Mouse (Mus musculus) thymus, postnatal 14 days (tissue): ENCODE results near the gene Tmem95.
"Not testable (repeated sequence)": the region's sequence is repeated elsewhere in the genome, so short reads cannot be mapped to it uniquely, and the experiment has no call there.

Experiments
- DNase-seq: peaks from one replicate; pipeline ENCODE4 v3.0.0; 2021

Tmem95 gene

DNA sequence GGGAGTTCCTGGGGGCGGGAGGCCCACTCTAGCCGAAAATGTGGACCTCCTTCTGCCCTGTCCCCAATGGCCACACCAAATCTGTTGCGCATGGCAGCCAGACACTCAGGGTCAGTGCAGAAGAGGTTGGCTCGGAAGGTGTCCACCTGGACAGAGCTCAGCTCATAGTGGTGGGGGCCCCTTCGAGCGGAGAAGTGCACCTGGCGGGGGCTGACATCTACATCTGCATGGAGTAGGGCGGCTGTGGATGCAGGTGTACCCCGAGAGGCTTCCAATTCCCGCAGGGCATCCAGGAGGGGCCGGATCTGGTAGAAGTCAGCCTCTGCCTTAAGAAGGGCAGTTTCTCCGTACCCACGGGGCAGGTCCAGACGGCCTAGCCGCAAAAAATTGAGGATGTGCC lies 1.9 kb upstream of the Tmem95 start:
- no peak for DNase-seq

DNA sequence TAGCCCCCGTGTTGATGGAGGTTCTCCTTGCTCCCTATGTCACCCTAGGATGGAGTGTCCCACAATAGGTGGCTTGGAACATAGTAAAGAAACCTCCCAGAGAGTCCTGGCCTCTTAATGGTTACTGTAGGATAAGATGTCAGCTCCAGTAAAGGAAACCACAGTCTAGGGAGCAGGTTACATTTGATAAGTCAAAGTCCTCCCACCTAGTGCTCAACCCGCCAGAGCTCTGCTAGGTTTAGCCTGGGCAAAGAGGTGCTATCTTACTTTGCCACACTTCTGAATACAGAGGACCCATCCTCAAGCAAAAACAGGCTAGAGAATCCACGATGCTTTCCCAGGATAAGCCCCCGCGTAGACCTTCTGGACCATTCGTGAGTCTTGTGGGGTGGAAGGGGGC lies 1.1 kb upstream of the Tmem95 start:
- no peak for DNase-seq

DNA sequence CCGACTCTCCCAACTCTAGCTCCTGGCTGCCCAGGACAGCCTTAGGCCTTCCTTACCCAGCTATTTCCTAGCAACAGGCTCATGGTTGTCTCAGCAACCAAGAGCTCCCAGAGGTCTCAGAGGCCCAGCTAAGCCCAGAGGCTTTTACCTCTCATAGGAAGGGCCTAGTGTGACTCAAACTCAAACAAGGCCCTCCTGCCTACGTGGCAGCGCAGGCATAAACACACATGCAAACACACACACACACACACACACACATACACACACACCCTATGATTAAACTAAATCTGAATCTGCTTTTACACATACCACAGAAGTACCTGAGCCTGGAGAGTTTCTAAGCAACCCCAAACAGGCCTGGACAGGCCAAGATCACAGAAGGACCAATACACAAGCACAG lies 581 bp upstream of the Tmem95 start:
- DNase-seq: no peak

DNA sequence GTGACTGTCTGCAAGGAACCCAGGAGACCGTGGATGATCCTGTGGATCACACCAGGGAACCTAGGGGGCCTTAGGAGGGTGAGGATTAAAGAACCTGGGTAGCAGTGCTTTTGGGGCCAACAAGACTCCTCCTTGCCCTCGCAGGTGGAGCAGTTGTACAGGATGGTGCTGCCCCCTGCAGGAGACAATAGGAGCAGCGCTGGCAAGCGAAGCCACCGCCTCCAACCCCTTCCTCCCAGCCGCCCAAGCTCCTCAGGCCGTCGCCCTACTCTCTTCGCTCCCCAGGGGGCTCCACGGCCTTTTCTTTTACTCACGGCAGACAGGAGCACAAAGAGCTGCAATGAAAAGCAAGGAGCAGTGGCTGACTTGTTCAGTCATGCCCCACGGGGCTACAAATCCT lies 951 bp downstream of the Tmem95 start:
- DNase-seq: peak; percentile 95

DNA sequence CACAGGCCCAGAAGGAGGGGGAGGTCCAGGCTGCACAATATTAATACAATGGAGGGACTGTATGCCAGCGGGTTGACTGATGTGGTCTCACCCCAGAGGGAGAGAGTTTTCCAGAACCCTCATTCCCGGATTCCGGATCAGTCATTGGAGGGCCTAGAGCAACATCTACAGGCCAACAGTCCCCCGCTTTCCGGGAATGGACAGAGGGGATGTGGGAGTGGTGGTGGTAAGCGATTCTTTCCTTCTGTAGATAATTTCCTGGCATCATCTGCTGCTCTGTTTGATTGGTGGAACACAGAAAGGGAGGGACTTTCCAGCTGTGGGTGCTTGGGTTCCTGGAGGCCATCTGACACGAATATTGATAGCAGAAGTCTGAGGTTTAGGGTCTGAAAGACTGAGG lies 1.6 kb downstream of the Tmem95 start:
- peak; percentile 16 for DNase-seq

DNA sequence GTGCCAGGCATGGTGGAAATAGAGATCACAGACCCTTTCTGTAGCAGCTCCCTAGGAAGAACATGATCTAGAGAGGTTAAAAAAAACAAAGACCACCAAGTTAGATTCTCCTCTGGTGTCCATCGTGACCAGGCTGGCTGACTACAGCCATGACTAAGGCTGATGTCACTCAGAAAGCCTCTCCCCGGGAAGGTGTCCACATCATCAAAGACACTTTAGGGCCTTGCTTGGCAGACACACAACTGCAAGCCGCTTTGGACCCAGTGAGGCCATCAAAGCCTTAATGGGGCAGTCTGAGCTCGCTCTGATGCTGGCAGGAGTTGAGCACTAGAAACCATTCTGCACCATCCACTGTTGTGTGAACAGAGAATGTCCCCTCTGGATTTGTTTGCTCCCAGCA lies 5.4 kb downstream of the Tmem95 start:
- no peak for DNase-seq

DNA sequence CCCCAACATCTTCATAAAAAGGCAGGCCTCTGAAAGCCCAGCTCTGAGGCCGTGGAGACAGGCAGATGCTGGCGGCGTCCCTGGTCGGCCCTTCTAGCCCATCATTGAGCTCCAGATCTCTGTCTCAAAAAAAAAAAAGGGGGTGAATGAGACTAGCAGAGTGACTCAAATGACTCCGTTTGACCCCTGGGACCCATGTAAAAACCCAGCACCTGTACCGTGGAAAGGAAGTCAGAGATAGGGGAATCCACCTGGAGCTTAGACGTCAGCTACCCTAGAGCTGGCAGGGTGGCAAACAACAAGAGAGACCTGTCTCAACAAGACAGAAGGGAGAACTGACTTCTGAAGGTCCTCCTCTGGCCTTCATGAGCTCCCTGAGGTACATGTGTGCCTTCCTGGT lies 6.0 kb downstream of the Tmem95 start:
- DNase-seq: no peak

DNA sequence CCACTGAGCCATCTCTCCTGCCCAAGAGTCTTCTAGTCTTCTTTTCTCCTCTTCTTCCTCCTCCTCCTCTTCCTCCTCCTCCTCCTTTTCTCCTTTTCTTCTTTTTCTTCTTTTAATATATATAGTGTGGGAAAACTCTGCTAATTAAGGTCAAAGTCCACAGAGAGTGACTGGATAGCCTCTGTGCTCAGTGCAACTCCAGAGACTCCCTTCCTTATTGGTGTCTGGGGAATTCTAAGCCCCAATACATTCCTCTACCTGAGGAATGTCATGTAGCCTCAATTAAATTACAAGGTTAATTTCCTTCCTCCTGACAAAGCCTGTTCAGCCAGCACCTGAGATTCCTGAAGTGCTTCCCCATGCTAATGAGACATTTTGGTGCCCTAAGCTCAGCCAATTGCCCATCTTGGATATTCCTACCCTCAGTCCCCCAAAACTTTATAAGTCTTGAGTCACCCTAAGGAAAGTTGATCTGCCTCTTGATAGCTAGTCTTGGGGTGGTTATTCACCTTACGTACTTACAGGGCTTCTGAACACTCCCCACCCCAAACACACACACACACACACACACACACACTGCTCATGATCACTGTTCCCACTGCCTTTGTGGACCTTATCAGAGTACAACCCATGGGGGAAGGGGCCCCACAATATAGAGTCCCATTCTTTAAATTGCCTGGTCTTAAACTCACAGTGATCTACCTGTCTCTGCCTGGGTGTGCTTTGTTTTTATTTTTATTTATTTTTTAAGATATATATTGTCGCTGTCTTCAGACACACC lies 7.3 kb downstream of the Tmem95 start:
- no peak for DNase-seq

DNA sequence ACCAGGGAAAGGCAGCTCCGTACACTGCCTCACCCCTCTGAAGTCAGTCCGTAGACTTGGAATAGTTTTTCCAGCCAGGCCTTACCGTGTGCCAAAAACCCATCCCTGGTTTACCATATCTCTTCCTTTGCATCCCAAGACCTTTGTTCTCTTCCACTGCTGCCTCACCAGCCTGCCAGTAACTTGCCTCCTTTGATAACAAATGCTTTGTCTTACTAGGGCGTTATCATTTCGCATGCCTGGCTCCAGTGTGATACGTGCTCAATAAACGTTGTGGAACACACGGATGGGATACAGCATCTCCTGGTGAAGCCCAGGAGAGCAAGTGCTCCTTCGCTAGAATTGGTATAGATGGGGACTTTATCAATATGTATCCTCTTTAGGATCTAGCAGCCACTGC lies 10.5 kb downstream of the Tmem95 start:
- DNase-seq: no peak

DNA sequence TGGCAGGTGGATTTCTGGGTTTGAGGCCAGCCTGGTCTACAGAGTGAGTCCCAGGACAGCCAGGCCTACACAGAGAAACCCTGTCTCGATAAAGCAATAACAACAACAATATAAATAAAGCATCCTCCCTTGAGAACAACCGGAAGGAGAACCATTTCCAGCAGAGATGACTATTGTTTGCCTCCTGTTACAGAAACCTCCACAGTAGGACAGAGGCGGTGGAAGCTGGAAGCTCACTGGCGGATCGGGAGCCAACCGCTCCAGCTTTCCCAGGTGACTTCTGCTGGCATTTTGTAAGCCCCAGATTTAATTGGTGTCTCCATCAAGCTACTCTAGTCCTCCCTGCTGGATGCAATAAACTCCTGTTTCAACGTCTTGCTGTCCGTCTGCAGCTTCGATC lies 12.3 kb downstream of the Tmem95 start:
- no peak for DNase-seq

DNA sequence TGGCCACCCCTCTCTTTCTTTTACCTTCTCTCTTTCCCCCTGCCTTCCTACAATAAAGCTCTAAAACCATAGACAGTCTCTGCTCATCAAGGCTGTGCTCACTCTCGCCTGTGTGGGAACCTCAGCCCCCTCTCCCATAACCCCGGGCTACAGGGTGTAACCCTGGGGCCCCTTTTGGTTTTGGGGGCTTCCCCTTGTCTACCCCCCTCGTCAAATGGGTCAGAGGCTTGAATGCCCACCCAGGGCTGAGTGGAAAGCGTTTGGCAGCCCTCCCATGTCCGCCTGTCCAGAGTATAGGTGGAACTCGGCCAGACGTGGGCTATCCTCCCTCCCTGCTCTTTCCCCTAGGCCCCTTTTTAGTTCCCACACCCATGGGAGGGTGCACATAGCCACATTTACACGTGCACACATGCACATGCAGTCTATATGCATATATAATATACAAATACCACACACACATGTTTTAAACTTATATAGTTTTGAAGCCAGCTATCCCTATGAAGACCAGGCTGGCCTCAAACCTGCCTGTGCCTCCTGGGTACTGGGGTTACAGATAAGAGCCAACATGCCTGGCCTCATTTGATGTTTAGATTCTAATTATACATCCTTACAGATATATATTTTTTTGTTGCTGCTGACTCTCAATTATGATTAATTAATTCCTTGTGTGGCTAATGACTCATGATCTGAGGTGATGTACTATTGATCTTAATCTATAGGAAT lies 13.5 kb downstream of the Tmem95 start:
- DNase-seq: no peak

DNA sequence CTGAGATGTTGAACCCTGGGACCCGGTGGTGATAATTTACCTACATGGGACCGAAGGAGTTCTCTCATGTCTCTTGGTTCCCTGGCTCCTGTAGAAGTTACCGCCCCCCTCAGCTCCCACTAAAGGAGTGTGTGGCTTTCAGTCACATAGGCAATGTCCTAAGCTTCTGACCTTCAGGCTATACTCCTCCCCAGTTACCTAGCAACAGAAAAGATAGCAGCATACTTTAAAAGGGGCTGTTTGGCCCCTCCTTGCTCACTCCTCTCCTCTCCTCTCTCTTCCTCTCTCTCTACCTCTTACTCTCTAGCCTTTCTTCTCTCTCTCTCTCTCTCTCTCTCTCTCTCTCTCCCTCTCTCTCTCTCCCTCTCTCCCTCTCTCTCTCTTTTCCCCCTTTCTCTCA lies 14.1 kb downstream of the Tmem95 start:
- DNase-seq: not testable (repeated sequence)

DNA sequence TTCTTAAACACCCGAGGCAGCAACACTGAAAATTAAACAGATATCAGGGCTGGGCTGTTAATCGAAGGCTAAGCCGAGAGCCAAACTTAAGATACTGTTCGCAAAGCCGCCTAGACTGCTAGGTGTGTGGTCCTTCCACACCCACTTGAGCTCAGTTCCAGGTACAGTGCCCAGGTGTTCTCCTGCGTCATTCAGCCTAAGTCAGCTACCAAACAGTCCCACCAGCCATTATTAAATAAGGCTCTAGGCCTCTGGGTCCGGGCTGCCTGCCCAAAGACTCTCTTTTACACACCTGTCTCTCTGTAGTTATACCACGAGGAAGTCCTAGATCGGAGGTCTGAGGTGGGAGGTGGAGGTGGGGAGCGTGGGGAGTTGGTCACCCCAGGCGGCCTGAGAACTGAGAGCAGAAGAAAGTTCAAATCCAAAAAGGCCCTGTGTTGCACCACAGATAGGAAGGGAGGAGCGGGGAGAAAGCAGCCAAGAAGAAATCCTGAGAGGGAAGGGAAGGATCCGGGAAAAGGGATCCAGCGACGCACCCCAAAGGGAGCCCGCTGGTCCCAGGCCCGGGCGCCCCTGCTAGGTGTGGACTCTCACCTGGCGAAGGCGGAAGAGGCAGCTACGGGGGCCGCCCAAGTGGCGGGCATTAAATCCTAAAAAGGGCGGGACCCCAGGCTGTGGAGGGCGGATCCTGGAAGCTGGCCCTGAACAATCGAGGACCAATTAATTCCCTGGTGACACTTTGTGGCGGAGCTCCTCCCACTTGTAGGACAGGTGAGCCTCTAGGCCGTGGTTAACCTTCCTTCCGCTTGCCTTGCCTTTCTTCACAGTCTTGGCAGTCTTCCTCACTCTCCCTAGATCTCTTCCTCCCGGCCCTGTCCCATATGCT lies 19.5 kb downstream of the Tmem95 start, which contains the start of gene Tnk1:
Tnk1 (minus strand) TSS at position 618 of the 886 bp plus-strand sequence.
- DNase-seq: no peak

DNA sequence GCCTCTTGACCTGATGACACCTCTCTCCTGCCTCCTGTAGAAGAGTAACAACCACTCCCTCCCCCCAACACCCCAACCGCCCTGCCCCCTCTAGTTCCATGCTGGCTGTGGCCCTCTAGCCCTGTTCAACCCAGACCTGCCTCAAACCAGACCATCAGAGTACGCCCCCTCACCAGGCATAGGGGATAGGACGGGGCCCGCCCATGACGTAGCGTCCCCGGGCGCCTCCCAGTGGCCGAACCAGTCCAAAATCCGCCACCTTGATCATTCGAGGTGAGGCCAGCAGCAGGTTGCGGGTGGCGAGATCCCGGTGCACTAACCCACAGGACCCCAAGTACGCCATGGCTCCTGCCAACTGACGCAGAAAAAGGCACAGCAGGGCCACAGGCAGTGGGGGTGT lies 22.5 kb downstream of the Tmem95 start:
- peak; percentile 78 for DNase-seq

DNA sequence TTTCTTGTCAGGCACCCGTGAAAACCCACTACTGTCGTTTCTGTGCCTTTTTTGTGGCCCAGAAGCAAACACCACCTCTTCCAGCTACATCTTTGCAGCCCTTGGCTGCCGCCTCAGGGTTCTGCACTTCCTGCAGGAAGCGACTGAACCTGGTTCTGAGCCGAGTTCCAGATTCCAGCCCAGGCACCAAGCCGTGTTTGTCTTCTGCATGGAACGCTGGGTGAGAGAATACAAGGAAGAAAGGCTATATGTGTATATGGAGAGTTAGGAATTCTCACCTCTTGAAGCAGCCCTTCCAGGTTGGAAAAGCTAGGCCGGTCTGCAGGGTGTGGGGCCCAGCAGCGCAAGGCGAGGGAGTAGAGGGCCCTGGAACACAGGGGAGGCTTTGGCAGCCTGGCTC lies 23.1 kb downstream of the Tmem95 start:
- no peak for DNase-seq

DNA sequence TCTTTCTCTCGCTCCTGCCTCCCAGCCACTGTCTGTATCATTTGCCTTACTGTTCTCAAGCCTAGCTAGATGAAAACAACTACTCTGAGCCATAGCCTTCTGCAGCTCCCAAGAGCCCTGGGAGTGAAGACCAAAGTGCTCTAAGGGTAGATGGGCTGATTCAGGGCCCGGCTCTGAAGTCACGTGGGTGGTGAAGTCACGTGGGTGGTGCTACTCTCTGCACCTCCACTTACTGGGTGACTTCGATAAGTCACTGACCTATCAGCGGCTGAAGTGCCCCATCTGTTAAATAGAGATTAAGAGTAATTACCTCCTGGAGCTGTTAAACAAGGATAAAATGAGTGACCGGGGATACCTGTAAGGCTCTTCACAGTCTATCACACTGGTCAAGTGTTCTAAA lies 23.8 kb downstream of the Tmem95 start:
- peak; percentile 33 for DNase-seq

DNA sequence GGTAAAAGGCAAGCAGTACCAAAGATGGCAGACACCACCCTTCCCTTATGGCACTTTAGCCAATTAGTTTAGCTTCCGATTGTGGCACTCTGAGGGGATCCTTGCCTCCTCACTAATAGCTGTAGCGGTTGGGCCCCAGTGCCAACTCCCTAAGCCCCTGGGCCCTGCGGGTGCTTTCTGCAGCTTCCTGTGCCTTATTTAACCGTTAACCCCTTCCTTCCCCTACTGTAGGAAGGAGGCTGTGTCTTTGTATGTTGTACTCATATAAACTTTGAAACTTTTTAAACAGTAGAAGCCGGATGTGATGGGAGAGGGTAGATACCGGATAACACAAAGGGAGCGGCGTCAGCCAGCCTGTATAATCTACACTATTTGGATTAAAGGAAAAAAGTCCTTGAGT lies 27.1 kb downstream of the Tmem95 start:
- DNase-seq: peak; percentile 67

DNA sequence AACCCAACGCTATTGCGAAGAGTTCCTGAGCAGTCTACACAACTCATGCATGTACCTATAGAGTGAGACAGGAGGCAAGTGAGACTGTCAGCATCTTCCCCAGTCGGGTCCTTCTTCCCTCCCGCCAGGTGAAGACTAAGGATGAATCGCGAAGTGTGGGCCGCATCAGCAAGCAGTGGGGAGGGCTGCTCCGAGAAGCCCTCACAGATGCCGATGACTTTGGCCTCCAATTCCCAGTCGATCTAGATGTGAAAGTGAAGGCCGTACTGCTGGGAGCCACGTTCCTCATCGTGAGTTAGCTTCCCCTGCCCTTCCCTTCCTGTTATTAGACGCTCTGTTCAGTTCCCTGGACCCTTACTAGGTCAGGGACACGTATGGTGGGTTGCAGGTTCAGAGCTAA lies 27.9 kb downstream of the Tmem95 start:
- DNase-seq: no peak

DNA sequence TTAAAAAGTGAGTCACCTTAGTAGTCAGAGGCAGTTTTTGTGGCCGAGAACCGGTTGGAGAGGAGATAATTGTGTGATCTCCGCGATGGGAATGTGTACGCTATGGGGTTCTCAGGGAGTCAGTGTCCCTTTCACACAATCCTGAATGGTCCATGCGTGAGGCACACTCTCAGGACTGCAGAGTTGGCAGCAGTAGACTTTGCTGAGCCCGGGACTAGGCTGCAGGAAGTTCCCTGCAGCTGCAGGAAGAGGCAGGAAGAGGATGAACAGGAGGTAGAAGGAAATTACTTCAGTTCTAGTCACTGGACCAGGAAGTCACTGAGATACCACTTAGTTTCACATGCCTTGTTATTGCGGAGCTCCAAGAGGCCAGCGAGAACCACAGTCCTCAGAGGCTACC lies 28.7 kb downstream of the Tmem95 start:
- peak; percentile 18 for DNase-seq

DNA sequence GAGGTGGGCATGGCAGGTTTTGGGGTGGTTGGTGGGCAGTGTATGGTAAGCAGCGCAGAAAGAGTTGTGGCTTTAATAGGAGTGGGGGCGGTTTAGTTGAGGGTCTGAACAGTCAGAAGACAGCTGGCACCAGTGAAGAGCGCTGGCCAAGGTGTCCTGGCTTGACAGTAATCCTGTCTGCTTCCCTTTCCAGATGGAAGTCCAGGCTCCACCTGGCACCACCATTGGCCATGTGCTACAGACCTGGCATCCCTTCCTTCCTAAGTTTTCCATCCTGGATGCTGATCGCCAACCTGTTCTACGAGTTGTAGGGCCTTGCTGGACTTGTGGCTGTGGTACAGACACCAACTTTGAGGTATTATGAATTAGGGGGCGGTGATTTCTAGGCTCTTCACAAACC lies 29.8 kb downstream of the Tmem95 start:
- DNase-seq: no peak

DNA sequence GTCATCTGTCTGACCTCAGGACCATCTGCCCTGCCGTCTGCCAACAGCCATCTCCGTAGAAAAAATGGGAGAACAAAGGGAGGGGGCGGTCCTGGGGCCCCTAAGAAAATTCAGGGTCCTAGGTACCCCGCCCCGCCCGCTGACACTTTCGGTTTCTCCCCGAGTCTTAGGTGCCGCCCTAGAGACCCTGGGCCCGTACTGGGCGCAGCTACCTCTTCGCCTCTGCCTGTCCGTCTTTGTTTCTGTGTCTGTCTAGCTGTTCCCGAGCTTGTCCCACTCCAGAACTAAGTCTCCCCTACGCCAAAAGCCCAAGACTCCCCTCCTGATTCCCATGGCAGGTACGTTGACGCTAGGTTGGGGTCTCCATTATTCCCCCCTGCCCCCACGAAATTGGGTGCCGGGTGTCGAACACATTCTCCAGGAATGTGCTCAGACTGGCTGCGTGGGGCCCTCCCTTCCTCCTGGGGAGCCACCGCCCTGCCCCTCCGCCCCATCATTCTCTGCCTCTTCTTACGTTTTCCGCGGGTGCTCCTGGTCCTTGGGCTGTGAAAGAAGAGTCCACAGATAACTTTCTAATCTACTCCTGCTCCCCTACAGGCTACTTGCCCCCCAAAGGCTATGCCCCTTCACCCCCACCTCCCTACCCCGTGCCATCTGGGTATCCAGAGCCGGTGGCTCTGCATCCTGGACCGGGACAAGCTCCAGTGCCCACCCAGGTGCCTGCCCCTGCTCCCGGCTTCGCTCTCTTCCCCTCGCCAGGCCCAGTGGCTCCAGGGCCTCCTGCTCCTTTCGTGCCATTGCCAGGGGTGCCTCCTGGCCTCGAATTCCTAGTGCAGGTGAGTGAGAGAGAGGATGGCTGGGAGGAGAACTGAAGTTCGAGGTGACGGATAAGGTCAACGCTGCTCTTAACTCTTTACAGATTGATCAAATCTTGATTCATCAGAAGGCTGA lies 30.8 kb downstream of the Tmem95 start:
- peak; percentile 49 for DNase-seq

DNA sequence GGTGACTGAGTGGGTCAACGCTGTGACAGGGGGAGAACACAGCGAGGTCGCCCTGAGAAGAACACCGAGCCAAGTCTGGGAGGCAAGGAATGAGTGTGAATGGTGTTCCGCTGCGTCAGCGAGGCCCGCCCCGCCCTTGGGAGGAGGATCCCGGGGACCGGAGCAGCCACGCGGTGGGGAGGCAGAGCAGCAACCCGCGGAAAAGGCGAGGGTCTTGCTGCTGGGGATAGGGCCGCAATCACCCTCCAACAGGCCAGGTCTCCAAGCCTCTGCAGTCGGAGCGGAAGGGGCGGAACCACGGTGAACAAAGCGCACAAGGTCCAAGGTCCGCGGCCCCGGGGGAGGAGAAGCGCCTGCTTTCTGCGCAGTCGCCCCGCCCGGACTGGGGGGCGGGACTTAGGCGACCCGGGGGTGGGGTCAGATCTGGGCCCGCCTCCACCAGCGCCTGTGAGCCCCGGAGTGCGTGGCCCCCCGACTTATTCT lies 31.6 kb downstream of the Tmem95 start, which contains the start of gene Plscr3:
Plscr3 (plus strand) TSS at position 179 of the 483 bp plus-strand sequence.
- DNase-seq: peak; percentile 95
